Mouse (Mus musculus): Measurements from ENCODE around the gene Rptor.

Gene Rptor

GRCm38 (mm10) chr11:119603527-119603905 is 811 bp downstream of the Rptor start:
- no peak for DNase-seq (ENCODE audit: low spot score in 2 of 2)

GRCm38 (mm10) chr11:119607464-119607863 is 4.8 kb downstream of the Rptor start:
- DNase-seq (ENCODE audit: low spot score in 2 of 2), result no peak

- DNase-seq (ENCODE audit: low spot score in 2 of 2), result no peak
Measured at GRCm38 (mm10) chr11:119611496-119611895, 8.8 kb downstream of the Rptor start.

GRCm38 (mm10) chr11:119612179-119612578 is 9.5 kb downstream of the Rptor start:
- DNase-seq (ENCODE audit: low spot score in 2 of 2), result no peak

DNA sequence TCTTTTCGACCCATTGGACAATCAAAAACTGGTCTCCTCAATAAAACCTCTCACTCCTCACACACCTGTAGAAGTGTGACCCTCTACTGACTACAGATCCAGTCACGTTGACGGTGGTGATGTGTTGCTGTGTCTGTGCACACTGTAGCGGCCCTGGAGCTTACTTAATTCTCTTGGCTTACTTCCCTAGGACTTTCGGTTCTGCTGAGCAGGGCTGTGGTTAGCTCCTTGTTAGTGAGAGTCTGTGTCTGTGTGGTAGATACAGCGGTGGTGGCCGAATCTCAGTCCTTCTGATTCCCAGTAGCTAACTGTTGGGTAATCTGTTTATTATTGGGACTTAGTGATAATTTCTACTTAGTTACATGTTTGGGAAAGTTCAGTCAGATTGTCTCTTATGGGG is 12.4 kb downstream of the Rptor start:
- DNase-seq (ENCODE audit: low spot score in 2 of 2), result no peak

DNA sequence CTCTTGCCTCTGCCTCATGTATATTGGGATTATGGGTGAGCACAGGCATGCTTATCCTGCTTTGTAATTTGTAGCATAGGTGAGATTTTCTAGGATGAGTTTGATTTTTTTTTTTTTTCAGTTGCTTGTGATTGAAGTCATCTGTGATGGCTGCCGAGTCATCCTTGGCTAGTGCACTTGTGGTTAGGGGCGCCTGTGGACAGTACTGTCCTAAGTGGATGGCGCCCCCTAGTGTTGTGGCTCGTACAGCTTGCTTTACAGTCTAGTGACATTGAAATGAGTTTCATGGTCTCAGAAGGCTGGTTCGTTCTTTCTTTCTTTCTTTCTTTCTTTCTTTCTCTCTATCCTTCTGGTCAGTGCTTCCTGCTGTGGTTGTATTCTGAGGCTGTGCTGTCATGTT is 16.1 kb downstream of the Rptor start:
- peak in 1 of 2 experiments; percentile 60 for DNase-seq (ENCODE audit: low spot score in 2 of 2)

GRCm38 (mm10) chr11:119621266-119621665 is 18.6 kb downstream of the Rptor start:
- no peak for DNase-seq (ENCODE audit: low spot score in 2 of 2)

DNA sequence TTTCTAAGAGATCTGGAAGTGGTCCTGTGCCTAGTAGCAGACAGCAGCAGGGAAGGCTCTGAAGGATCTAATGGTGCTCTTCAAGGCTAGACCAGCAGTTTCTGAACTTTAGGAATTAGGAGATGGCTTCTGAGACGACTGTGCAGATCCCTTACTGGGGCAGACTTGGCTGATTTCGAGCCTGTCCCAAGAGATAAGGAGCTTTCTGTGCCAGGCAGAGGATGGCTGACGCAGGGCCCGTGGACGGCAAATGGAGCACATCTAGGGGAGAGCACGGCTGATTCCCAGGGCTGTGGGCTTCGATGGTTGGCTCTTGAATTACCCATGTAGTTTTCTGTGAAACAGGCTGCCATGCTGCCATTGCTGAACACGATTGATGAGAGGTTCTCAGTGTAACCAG is 21.1 kb downstream of the Rptor start:
- no peak for DNase-seq (ENCODE audit: low spot score in 2 of 2)

GRCm38 (mm10) chr11:119624401-119624800 is 21.7 kb downstream of the Rptor start:
- no peak for DNase-seq (ENCODE audit: low spot score in 2 of 2)

DNA sequence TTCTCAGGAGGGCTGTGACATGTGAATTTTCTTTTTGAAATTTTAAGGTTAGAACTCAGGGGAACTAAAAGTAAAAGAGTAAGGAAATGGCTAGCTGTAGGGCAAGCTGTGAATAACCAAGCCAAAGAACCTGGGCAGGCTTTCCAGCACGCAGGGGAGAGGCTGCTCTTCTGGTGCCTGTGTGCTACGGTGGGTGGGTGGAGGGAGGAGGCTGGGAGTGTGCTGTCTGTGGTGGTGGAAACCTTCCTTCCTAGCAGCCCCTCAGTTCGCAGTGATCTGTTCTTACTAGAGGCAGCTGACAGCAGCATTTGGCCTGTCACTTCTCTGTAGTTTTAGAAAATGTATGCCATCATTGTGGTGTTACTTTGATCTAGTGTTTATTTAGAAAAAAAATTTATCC is 22.2 kb downstream of the Rptor start:
- DNase-seq (ENCODE audit: low spot score in 2 of 2), result no peak

DNA sequence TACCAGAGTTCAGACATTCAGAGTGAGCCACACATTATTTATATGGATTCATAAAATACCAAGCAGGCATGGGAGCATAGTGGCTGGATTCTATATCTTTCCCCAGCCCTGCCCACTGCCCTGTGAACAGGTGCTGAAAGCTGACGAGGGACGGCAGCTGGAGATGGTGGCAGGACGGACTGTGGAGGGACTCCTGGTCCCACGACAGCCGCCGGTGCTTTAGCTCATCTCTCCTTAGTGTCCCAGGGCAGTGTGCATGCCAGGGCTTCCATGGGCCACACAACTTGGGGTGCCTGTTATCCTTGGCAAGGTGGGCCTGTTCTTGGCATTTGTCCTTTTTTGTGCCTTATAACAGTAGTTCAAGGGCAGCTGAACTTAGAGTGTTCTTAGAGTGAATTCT is 22.8 kb downstream of the Rptor start:
- no peak for DNase-seq (ENCODE audit: low spot score in 2 of 2)

DNA sequence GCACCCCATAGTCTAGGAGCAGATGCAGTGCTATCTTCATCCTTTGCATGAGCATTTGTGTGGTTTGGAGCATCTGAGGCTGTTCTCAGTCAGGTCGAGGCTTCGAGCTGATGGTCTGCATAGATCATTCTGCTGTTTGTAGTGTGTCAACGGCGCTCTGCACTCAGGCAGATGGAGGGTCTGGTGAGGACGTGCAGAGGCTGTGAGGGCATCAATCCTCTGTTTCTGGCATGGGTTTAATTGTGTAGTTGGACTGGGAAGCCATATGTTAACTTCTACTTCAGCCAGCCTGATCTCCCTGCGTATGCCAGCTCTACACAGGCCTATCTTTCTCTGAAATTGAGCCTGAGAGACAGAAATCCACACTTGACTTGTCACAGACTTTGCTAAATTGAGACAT is 23.2 kb downstream of the Rptor start:
- no peak for DNase-seq (ENCODE audit: low spot score in 2 of 2)

DNA sequence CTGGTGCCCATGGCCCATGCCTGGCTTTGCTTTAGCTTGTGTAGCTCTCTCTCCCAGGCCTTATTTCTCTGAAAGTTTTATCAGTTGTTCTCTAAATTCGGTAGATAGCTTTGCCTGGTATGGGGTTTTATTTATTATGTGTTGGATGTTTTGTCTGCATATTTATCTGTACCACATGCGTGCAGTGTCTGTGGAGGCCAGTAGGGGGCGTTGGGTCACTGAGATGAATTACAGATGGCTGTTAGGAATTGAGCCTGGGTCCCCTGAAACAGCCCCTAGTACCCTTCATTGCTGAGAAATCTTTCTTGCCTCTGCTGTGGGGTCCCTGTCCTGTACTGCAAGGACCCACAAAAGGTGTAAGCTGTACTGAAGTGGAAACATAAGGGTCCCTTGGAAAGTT is 24.5 kb downstream of the Rptor start:
- peak in 1 of 2 experiments; percentile 24 for DNase-seq (ENCODE audit: low spot score in 2 of 2)

DNA sequence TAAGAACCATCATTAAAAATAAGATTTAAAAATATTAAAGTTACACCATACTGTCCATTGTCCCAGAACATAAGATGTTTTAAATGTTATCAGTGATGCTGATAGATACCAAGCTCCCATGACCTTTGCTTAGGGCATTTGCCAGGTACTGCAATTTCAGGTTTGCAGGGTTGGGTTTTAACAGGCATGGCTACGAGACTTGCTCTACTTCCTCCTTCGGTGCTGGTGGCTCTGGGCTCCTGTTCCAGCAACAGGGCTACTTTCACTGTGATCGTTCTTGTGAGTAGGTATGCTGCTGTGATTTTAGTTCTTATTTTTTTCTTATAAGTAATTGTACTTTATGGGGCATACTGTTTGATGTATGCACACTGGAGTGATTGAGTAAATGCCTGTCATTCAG is 26.4 kb downstream of the Rptor start:
- no peak for DNase-seq (ENCODE audit: low spot score in 2 of 2)

- DNase-seq (ENCODE audit: low spot score in 2 of 2), result no peak
Measured at GRCm38 (mm10) chr11:119630329-119630728, 27.6 kb downstream of the Rptor start.

DNA sequence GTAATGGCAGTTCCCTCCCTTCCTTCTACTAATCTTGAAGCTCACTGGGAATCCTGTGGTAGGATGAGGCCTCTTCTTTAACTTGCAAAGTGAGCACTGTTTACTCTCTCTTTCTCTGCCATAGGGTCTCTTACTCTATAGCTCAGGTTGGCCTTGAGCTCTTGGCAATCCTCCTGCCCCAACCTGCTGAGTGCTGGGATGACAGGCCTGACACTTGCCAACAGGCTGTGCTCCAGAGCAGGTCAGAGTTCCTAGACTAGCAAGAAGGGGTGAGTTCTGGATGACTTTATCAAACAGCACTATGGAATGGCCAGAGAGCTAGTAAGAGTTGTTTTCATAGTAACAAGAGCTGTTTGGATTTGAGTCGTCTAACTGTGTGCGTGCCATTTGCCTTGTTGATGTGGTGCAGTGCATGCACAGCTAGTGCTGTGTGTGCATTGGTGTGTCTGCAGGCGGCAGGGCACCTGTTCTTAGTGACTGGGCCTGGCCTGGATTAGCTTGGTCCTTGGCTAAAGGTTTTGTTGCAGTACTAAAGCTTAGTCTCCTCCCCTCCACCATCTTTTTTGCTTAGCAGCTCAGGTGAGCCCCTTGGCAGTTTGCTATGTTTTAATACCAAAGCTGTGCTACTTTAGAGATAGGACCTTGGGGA is 28.6 kb downstream of the Rptor start:
- DNase-seq (ENCODE audit: low spot score in 2 of 2), result no peak

DNA sequence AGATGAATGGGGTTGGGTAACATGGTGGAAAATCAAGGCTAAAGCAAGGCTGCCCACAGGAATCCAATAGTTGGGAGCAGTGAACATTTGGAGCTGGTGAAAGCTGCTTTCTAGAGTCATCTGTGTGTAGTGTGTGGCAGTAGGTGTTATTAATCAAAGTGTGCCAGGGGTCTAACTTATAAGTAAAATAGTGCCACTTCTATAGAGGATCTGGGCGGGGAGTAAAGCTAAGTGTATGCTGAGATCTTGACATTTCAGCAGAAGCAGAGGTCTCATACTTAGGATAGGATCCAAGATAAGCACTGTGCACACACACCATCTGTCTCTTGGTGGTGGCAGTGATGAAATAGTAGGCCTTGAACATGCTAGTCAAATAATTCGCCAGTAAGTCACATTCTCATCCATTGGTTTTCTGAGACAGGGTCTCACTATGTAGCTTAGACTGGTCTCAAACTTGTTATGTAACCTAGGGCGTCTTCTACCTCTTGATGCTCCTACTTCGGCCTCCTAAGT is 33.7 kb downstream of the Rptor start:
- DNase-seq (ENCODE audit: low spot score in 2 of 2), result no peak

DNA sequence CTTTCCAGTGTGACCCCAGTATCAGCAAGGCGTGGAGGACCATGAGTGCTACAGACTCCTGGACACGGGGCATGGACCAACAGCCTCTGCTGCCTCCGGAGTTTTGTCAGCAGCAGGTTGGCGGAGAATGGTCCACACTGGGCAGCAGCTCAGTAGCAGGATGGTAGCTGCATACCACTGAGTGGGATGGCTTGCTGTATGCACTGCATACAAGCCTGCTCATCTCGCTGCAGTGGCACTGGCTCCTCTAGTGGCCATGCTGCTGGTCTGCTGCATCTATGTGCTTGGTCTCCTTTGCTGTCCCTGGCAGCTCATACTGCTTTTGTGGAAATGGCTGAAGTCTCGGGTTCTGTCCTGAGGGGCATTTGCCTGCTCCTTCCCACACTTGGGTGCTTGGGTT is 34.8 kb downstream of the Rptor start:
- no peak for DNase-seq (ENCODE audit: low spot score in 2 of 2)

DNA sequence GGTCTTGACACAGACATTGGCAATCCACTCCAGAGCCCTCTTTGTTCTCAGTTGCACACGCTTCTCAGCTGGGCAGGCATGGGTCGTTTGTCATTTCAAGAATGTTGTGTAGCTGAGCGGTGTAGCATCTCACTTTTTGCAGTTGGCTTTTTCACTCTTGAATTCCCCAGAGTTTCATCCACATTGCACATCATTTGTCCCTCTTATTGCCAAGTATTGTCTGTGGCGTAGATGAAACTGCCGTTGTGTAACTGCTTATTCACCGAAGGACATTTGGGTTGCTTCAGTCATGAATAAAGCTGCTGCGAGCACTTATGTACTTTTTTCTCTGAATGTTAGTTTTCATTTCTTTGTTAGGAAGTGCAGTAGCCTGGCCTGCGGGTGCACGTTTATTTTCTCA is 37.8 kb downstream of the Rptor start:
- no peak for DNase-seq (ENCODE audit: low spot score in 2 of 2)

DNA sequence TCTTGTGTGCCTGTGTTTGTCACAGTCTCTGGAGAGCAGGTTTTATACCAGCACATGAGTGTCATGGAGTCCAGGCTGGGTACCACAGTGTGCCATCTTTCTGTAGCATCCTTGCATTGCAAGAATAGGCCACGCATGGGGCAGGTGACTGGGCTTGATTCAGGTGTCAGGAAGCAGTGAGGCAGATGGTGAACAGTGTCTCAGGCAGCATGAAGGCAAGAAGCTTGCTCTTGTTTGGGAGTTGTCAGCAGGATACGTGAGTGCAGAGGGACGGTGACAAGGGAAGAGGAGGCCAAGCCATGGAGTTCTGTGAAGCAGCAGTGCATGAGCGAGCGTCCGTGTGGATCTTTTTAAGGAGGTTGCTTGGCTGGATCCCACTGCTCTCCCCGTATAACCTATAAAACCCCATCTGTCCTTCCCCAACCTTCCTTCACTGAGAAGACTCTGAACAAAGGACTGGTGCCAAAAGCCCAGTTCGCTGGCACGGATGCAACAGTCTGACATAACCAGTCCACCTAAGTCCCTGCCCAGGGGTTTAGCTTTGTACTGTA is 39.2 kb downstream of the Rptor start:
- DNase-seq (ENCODE audit: low spot score in 2 of 2), result no peak

DNA sequence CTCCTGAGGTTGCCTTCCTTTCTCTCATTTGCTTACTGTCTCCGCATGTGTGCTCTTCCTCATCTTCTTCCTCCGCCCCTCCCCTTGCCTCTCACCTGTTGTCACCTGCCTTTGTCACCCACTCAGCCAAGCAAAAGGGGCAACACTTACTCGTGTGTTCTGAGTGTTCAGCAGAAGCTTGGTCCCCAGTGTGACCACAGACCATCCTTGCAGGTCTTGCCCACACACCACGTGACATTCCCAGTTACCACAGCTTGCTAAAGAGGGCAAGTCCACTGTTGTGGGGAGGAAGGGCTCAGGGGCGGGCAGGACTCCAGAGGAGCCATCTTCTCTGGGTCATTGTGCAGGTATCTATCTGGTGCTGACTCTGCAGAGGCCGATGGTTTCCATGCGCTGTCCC is 40.6 kb downstream of the Rptor start:
- DNase-seq (ENCODE audit: low spot score in 2 of 2), result no peak

- no peak for DNase-seq (ENCODE audit: low spot score in 2 of 2)
Measured at GRCm38 (mm10) chr11:119644140-119644539, 41.4 kb downstream of the Rptor start.

DNA sequence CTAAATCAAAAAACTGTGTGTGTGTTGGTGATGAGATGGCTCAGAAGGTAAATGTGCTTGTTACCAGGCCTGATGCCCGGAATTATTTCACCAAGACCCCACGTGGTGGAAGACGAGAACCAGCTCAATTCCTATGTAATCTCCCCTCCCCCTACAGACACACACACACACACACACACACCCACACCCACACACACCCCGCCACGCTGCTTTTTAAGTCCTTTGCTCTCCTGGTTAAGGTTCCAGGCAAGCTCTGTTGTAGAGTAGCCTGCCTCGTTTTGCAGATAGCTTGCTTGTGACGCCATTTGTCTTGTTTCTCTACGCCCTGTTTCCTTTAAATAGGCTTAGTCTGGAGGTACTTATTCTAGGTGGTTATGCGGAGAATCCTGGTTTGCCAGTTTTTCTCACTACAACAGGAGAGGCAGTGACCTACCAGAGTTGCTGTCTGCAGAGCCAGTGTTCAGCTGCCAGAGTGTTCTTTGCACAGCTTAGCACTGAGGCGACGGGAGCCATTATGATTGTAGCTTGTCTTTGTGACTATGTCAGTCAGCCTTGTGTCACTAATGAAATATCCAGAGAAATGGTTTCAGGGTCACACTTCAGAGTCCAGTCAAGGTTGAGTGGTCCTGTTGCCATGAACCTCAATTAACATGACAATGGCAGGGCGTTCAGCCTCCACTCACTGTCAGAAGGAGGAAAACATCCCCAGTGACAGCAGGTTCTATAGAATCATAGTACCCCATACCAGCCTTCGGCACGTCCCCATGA is 42.1 kb downstream of the Rptor start:
- no peak for DNase-seq (ENCODE audit: low spot score in 2 of 2)

Data from spleen, postnatal 10 days (tissue).